Mouse (Mus musculus) lung, adult 2 months (tissue): ENCODE measurements around the gene Mogs. TPM values are rescaled to one million over a fixed set of nuclear protein-coding genes. Genes with fewer than 3 reads are reported as not detected.

Experiments
- DNase-seq: peaks from one replicate; pipeline ENCODE4 v3.0.0; 2022
- H3K4me1 ChIP-seq: fragments of 200-500 bp; 2 replicates; pipeline ENCODE4 v1.6.1; 2011; ENCODE audit warnings: low read length; ENCODE audit not compliant: control insufficient read depth, insufficient read depth
- H3K4me3 ChIP-seq: fragments of 200-500 bp; replicated peaks from 2 replicates; pipeline ENCODE3; 2011; ENCODE audit warnings: low read depth, mild to moderate bottlenecking, control low read depth, low read length; ENCODE audit errors: extremely low read depth
- CTCF ChIP-seq: fragments of 200-500 bp; IDR thresholded peaks from 2 replicates; pipeline ENCODE4 v1.5.1; 2011; ENCODE audit warnings: mild to moderate bottlenecking, low read length, control low read depth; ENCODE audit not compliant: insufficient read depth
- POLR2A ChIP-seq: fragments of 200-500 bp; IDR thresholded peaks from 2 replicates; pipeline ENCODE4 v1.6.1; 2011; ENCODE audit warnings: low read depth, mild to moderate bottlenecking, control low read depth, low read length, borderline replicate concordance; ENCODE audit errors: extremely low read depth
- WGBS: fragments of 180-500 bp; shearing (Covaris S2); methylation state at CpG from one replicate; pipeline ENCODE4 v1.1.7; 2018; 5-methylcytosine and 5-hydroxymethylcytosine counted together
- polyA plus RNA-seq: library from polyadenylated mRNA; depleted of rRNA; stranded (reverse); fragments of >200 nt; gene quantifications from 2 replicates; pipeline ENCODE4 v1.2.3, GENCODE M21; 2012

Mogs gene
- polyA plus RNA-seq, 1 experiment: 40.6 TPM

DNA sequence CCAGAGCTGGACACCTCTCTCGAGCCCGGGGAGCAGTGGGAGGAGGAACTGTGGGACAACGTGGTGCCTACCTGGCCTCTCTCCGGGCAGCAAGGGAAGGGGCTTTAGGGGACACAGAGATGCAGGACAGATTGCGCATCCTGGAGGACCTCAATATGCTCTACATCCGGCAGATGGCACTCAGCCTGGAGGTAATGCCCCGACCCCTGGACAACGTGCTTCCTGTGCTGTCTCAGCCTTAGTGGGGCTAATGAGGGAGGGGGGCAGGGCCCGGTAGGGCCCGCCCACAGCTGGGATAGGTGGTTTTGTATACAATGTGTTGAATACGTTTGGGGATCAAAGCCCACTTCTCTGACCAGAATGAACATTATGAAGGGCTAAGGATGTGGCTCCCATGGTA is 22.8 kb downstream of the Mogs start:
- WGBS: 3% methylated on average over 11 of the region's 11 CpGs

DNA sequence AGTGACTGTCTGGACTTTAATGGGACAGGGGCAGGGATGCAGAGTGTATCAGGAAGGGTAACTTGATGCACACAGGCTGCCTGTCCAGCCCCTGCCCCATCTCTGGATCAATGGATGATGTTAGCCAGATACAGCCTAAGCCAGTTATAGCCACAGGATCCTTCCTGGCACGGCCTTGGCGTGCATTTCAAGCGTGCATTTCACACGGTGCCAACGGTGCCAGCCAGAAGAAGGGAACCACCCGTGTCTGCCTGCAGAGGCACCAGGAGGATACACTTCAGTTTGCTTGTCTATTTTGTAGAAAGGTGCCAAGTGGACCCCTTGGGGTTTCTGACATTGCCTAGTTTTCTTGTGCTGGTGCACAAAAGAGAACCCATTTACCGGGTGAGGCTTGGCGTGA is 24.7 kb downstream of the Mogs start:
- Histone ChIP-seq H3K4me1 (peaks cover 9% of the 10 kb centered on the region), H3K4me3 (no peak overlapping the region)
- no peak for DNase-seq
- 88% methylated on average over 8 of the region's 8 CpGs for WGBS
- TF ChIP-seq POLR2A: no peak
- no peak for TF ChIP-seq CTCF

More for the DNA sequence above, 22.8 kb downstream of the Mogs start:
- peaks cover 9% of the 10 kb centered on the region for H3K4me1 ChIP-seq
- peak overlapping the region; percentile 62 for H3K4me3 ChIP-seq
- no peak for DNase-seq
- TF ChIP-seq CTCF (no peak), POLR2A (no peak)

DNA sequence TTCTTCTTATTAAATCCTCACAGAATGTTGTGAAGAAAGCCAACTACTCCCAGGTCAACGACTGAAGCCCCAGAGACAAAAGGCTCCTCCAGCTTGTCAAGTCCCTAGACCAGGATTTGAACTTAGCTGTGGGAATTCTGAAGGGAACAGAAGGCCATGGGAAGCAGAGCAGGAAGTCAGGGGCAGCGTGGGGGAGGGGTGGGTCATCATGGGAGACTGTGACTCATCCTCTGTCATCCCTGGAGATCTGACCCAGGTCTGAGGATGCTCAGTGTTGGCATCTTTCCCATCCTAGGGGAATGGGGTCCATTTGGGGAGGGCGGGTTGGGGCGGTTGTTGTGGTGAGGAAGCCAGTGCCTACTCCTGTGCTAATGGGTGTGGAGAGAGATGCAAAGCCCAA is 26.3 kb downstream of the Mogs start:
- TF ChIP-seq POLR2A (no peak), CTCF (no peak)
- Histone ChIP-seq H3K4me1 (peaks cover 7% of the 10 kb centered on the region), H3K4me3 (no peak overlapping the region)
- 53% methylated on average over 4 of the region's 4 CpGs for WGBS
- DNase-seq: no peak

DNA sequence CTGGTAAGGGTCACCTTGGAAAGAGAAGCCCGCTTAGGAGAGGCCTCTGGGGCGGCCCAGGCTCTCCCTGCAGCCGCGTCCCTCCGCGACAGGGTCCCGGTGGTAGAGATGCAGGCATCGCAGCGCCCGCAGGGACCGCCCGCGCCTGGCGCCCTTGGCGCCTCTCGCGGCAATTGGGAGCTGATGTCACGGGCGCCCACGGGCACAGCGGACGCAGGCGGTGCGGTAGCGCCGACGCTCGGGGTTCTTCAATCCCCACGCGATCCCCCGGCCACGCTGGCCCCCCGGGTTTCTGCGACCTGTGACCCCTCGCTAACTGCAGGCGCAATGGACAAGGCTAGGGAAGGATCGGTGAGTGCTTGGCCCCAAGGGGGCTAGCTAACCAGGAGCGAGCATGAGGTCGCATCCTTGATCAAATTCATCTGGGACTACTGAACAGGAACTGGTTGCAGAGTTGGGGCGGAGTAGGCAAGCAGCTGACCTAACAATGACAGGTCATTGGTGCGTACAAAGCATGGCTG is 27.0 kb downstream of the Mogs start:
- TF ChIP-seq POLR2A (no peak), CTCF (no peak)
- DNase-seq: no peak
- WGBS: 25% methylated on average over 41 of the region's 41 CpGs
- H3K4me3 ChIP-seq: no peak overlapping the region
- H3K4me1 ChIP-seq: peaks cover 7% of the 10 kb centered on the region

DNA sequence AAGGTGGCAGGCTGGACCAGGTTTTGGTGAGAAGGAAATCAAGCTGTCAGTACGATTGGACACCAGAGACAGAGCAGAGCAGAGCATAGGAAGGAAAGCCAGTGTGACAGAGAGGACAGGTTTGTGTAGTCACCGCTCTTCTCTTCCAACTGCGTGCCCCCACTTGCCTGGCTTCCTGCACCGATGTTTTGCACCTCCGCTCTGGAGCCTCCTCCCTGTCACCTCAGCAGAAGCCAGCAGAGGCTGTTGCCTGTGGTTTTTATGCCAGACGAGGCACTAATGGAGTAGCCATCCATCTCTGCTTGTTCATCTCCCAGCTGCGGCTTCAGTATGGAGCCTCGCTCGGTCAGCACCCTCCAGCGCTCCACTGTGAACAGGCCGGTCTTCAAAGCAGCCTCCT is 27.6 kb downstream of the Mogs start:
- Histone ChIP-seq H3K4me1 (peaks cover 3% of the 10 kb centered on the region), H3K4me3 (no peak overlapping the region)
- no peak for TF ChIP-seq POLR2A
- no peak for TF ChIP-seq CTCF
- 74% methylated on average over 11 of the region's 11 CpGs for WGBS
- DNase-seq: no peak

DNA sequence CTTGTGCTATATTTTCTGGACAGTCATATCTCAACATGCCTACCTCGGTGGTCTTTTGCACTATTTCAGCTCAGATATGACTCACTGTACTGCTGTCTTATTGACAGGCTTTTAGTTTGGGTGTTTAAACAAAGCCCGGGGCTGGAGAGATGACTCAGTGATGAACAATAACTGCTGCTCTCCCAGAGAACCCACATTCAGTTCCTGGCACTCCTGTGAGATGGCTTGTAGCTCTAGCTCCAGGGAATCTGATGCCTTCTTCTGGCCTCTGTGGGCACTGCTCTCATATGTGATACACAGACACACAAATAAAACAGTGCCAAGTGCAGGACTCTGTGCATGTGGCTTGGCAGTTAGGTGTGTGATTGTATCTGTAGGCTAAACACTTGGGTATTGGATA is 29.9 kb downstream of the Mogs start:
- no peaks in the 10 kb centered on the region for H3K4me1 ChIP-seq
- TF ChIP-seq CTCF (no peak), POLR2A (no peak)
- WGBS: 37% methylated on average over 2 of the region's 2 CpGs
- H3K4me3 ChIP-seq: no peak overlapping the region
- DNase-seq: no peak

DNA sequence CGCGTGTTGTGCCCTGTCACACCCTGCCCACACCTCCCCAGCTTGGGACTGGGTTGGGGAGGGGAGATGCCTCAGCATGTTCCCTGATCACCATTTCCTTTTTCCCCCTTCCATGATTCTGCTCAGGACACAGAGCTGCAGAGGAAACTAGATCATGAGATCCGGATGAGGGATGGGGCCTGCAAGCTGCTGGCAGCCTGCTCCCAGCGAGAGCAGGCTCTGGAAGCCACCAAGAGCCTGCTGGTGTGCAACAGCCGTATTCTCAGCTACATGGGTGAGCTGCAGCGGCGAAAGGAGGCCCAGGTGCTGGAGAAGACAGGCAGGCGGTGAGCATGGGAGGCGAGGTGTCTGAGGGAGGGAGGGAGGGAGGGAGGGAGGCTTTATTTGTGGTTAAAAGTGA is 30.5 kb downstream of the Mogs start:
- DNase-seq: no peak
- 65% methylated on average over 9 of the region's 9 CpGs for WGBS
- Histone ChIP-seq H3K4me1 (no peaks in the 10 kb centered on the region), H3K4me3 (no peak overlapping the region)
- TF ChIP-seq CTCF: no peak
- no peak for TF ChIP-seq POLR2A

DNA sequence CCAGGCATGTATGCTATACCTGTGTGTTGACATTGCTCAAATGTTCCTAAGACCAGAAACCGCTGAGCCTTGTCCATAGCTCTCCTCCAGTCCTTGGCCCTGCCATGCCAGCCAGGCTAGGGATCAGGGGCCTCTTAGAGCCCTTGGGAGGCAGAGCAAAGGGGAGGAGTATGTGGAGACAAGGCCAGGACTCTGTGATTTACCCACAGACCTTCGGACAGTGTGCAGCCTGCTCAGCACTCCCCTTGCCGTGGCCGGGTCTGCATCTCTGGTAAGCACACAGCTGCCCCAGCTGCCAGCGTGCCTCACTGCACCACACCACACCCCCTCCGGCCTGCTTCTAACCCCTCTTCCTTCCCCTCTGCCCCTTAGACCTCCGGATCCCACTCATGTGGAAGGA is 32.0 kb downstream of the Mogs start:
- 58% methylated on average over 7 of the region's 7 CpGs for WGBS

DNA sequence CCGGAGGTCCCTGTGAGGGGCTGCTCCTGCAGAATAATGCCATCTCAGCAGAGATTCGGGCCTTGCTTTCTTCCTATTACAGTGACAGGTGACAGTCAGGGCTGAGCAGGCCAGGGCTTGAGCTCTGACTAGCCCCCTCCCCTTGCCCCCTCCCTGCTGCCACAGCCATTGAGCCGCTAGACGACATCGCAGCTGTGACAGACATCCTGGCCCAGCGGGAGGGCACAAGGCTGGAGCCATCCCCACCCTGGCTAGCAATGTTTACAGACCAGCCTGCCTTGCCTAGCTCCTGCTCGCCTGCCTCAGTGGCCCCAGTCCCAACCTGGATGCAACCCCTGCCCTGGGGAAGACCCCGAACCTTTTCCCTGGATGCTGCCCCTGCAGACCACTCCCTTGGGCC is 36.4 kb downstream of the Mogs start:
- WGBS: 53% methylated on average over 8 of the region's 8 CpGs
- no peaks in the 10 kb centered on the region for H3K4me1 ChIP-seq
- no peak for TF ChIP-seq POLR2A
- no peak for TF ChIP-seq CTCF
- no peak overlapping the region for H3K4me3 ChIP-seq
- DNase-seq: no peak

More for the DNA sequence above, 32.0 kb downstream of the Mogs start:
- TF ChIP-seq CTCF (no peak), POLR2A (no peak)
- no peaks in the 10 kb centered on the region for H3K4me1 ChIP-seq
- no peak for DNase-seq
- no peak overlapping the region for H3K4me3 ChIP-seq

DNA sequence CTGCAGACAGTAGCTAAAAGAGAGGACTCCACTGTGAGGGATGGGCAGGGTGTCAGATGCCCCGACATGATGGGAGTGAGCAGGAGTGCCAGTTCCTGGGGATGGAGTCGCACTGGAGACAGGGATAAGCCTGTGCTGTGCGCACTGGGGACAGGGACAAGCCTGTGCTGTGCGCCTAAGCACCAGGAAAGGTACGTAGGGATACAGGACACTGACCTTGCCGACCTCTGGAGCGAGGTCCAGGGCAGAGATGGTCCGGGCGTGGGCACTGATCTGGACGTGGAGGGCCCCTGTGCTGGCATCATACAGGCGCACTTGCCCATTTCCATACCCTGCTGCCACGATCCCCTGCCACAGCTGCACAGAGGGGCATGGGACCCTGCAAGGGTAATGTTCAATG is 37.7 kb downstream of the Mogs start:
- 85% methylated on average over 12 of the region's 12 CpGs for WGBS
- no peak for TF ChIP-seq POLR2A
- TF ChIP-seq CTCF: no peak
- Histone ChIP-seq H3K4me1 (no peaks in the 10 kb centered on the region), H3K4me3 (no peak overlapping the region)
- no peak for DNase-seq
